Mouse (Mus musculus): Measurements from ENCODE around the gene Cyp2e1.

GRCm38 (mm10) chr7:140788053-140788435 is 24.5 kb downstream of the Cyp2e1 start:
- TF ChIP-seq CTCF (IDR thresholded peaks at IDR 0.05; ENCODE audit: insufficient read depth, low read depth, low read length) = no peak
- no peak for TF ChIP-seq POLR2A (IDR thresholded peaks at IDR 0.05; ENCODE audit: insufficient read depth, low read depth, low read length)

Data from olfactory bulb, adult 2 months (tissue).